Mouse (Mus musculus) thymus, adult 2 months (tissue): ENCODE results near the gene Ccdc174. TPM values are rescaled to one million over a fixed set of nuclear protein-coding genes. Genes with fewer than 3 reads are reported as not detected.

Experiments used
- DNase-seq: peaks from one replicate; pipeline ENCODE4 v3.0.0; 2021
- H3K27ac ChIP-seq: fragments of 200-500 bp; 2 replicates; pipeline ENCODE4 v1.5.1; 2012; ENCODE audit warnings: low read length, control low read depth; ENCODE audit not compliant: control insufficient read depth, insufficient read depth
- H3K27me3 ChIP-seq: fragments of 200-500 bp; 2 replicates; pipeline ENCODE4 v1.6.1; 2012; ENCODE audit warnings: mild to moderate bottlenecking, low read length, moderate library complexity, mixed read lengths; ENCODE audit not compliant: control insufficient read depth, insufficient read depth
- H3K36me3 ChIP-seq: fragments of 200-500 bp; 2 replicates; pipeline ENCODE4 v1.6.1; 2012; ENCODE audit warnings: mild to moderate bottlenecking, low read length, moderate library complexity; ENCODE audit not compliant: control insufficient read depth, insufficient read depth
- H3K4me1 ChIP-seq: fragments of 200-500 bp; replicated peaks from 2 replicates; pipeline ENCODE4 v1.6.1; 2012; ENCODE audit warnings: low read length; ENCODE audit not compliant: control insufficient read depth, insufficient read depth
- H3K4me3 ChIP-seq: fragments of 200-500 bp; 2 replicates; pipeline ENCODE4 v1.5.1; 2012; ENCODE audit warnings: mild to moderate bottlenecking, low read length, control low read depth, moderate library complexity; ENCODE audit not compliant: control insufficient read depth, insufficient read depth
- CTCF ChIP-seq: fragments of 200-500 bp; IDR thresholded peaks from 2 replicates; pipeline ENCODE4 v1.5.1; 2012; ENCODE audit warnings: mild to moderate bottlenecking, control low read depth, low read length, moderate library complexity, borderline replicate concordance; ENCODE audit not compliant: control insufficient read depth, poor library complexity, insufficient read depth; ENCODE audit errors: extremely low read depth
- POLR2A ChIP-seq: fragments of 200-500 bp; IDR thresholded peaks from 2 replicates; pipeline ENCODE4 v1.6.1; 2012; ENCODE audit warnings: mild to moderate bottlenecking, low read length, control low read depth, moderate library complexity; ENCODE audit not compliant: control insufficient read depth, poor library complexity, insufficient read depth; ENCODE audit errors: extremely low read depth
- WGBS: fragments of 180-500 bp; shearing (Covaris S2); methylation state at CpG from one replicate; pipeline ENCODE4 v1.1.7; 2018; 5-methylcytosine and 5-hydroxymethylcytosine counted together
- polyA plus RNA-seq: library from polyadenylated mRNA; depleted of rRNA; stranded (reverse); fragments of >200 nt; gene quantifications from 2 replicates; pipeline ENCODE4 v1.2.3, GENCODE M21; 2012; rRNA removed

Gene Ccdc174
- 7.2 and 7.8 TPM in 2 replicates for polyA plus RNA-seq

DNA sequence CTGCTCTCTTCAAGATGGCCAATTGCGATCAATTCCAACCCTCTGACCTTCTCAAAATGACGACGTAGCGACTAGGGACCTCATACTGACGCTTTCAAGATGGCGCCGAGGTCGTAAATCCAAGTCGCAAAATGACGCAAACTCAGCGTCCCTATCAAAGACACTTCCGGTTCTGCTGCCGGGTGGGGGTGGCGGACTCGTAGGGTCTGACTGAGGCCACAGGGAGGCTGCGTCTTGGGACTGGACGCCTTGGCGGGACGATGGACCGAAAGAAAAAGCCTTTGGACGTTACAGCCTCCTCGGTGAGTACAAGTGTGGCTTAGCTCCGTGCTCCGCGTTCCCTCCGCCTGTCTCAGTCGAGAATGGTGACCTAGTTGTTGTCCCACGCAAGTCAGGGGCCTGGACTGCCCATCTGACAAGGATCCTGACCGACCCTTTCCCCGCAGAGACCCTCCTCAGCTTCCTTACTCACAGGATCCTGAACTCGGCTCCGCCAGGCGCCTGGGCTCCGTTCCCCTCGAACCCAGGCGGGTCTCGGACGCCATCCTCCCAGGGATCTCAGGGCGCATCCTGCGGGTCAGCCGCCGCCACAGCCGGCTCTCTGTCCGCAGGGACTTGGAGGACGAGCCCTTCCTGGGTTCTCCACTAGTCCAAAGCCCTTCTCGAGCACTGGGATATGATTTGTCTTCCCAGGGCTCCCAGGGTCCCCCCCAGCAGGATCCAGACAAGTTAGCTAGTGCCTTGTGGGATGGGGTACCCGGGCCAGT is at the start of gene Ccdc174:
Gene Ccdc174, plus strand, starts transcription at position 169 of the 767 bp plus-strand sequence.
- Histone ChIP-seq H3K27me3 (no peaks in the 10 kb centered on the region), H3K36me3 (peaks cover 16% of the 10 kb centered on the region), H3K27ac (no peak within 1 kb of the TSS), H3K4me3 (peak within 1 kb of the TSS; percentile 85), H3K4me1 (no peaks in the 10 kb centered on the region)
- WGBS = under 1% methylated on average over 47 of the region's 47 CpGs
- TF ChIP-seq CTCF (peak; percentile 40; the same call in 1 of the 2 replicates), POLR2A (peak; percentile 58)
- peak; percentile 91 for DNase-seq

DNA sequence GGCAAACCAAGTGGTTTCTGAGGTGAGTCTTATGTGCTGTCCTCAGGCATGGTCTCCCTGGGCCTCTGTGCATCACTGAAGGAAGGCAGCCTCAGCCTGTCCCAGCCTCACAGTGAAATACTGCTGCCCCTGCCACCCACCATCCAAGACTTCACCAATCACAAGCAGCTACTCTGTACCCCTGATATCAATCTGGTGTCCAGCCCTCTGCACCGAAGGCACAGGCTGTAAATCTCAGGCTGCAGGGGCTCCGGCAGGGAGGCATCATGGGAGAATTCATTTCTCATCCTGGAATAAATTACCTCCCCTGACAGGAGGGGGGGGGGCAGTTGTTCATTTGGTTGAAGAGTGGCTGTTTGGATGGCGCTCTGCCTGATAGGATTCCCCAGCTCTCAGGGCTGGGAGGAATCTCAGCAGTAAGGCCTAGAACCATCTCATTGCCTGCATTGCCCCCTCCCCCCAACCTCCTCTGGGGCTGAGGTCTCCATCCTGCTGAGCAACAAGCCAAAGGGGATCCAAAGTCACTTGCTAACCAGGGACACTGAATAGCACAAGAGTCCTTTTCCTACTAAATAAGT is 44.9 kb upstream of the Ccdc174 start:
- Histone ChIP-seq H3K27ac (no peak overlapping the region), H3K4me1 (no peaks in the 10 kb centered on the region), H3K27me3 (no peaks in the 10 kb centered on the region; the same call in 1 of the 2 replicates), H3K4me3 (no peak overlapping the region), H3K36me3 (no peaks in the 10 kb centered on the region)
- TF ChIP-seq CTCF = no peak
- TF ChIP-seq POLR2A = no peak
- WGBS = 71% methylated on average over 3 of the region's 3 CpGs
- DNase-seq = no peak

DNA sequence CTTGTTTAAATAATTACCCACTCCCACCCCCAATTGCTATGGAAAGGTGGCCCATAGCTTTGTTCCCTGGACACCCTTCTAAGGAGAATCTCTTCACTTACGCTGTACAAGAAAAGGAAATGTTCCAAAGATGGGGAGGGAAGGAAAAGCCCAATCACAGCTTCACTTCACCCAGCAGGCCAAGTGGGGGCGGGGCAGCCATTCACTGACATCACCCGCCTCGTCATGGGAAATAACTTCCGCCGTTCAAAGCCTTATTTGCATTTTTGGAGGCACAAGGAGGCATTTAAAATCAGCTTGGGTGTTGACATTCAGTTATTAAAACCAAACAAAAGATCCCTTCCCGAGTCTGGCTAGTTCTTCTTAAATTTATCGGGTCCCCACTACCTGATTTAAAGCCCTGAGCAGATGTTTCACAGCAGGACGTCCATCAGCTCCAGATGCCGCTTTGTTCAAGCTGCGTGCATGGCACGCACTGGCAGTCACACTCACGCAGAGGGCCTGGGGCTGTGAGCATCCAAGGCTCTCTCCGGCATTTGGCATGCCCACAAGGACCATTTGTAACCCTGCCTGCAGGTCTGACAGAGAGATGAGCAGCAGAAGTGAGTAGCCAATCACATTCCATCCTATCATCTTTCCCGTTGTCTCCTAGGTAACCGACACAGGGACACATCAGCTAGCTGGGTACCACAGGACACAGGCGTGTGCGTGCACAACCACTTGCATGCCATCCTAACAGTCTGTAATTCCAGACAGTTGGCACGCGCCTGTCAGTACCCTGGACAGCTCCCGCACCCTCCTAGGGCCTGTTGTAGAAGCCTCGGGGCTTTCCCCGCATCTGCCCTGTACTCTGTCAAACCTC is 38.6 kb upstream of the Ccdc174 start:
- peak; percentile 30 for DNase-seq
- H3K36me3 ChIP-seq = no peaks in the 10 kb centered on the region
- 21% methylated on average over 23 of the region's 23 CpGs for WGBS
- H3K27ac ChIP-seq = no peak overlapping the region
- no peaks in the 10 kb centered on the region for H3K4me1 ChIP-seq
- no peak overlapping the region for H3K4me3 ChIP-seq
- peaks cover 4% of the 10 kb centered on the region; the same call in 1 of the 2 replicates for H3K27me3 ChIP-seq
- TF ChIP-seq CTCF = no peak
- TF ChIP-seq POLR2A = no peak

DNA sequence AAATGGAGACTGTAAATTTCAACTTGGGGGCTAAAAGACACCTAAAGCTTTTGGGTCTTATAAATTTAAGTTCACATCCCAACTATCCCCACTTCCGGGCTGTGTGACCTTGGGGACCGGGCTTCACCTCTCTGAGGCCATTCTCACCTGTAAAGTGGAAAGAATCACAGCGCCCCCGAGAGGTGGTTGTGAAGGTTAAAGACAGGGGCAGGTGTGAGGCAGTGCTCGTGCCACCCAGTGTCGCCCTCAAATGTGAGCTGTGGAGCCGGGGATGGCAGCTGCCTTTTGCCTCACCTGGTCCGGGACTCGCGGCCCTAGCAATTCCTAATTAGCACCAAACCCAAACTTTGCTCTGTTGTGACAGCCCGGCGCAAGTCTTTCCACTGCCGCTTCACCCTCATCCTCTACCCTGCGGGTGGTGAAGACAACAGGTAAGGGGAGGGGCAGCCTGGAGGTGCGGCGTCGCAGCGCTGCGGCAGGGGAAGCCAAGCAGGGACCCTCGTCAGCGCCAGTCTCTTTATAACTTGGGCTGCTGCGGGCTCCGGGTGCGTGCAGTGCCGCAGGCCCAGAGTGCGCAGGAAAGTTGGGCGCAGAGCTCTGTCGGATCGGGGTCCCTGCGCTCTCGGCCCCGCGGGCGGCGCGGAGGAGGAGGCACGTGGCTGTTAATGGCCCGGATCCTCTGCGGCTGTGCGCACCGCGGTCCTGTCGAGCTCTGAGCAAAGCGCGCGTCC is 34.8 kb upstream of the Ccdc174 start:
- Histone ChIP-seq H3K4me3 (no peak overlapping the region), H3K36me3 (no peaks in the 10 kb centered on the region), H3K27me3 (peaks cover 4% of the 10 kb centered on the region; the same call in 1 of the 2 replicates), H3K27ac (no peak overlapping the region), H3K4me1 (no peaks in the 10 kb centered on the region)
- WGBS = 6% methylated on average over 46 of the region's 46 CpGs
- DNase-seq = no peak
- no peak for TF ChIP-seq CTCF
- no peak for TF ChIP-seq POLR2A

DNA sequence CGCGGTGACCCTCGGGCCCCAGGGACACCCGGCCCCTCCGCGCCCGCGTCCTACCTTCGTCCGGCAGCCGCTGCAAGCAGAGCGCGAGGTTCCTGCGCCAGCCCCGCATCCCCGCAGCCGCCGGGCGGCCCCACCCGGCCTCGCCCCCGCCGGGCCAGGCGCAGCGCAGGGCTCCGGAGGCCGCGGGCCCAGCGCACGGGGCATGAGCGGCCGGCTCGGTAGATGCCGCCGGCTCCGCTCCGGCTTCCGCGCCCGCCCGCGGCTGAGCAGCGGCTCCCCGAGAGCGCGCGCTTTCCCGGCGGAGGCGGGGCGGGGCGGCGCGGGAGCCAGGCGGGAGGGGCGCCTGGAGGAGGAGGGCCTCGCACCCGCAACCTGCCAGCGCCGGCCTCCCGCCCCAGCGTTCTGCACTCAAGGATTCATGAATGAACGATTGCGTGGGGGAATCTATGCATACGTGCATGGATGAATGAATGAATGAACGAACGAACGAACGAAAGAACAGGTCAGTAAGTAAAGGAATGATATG is 34.2 kb upstream of the Ccdc174 start:
- 8% methylated on average over 69 of the region's 69 CpGs for WGBS
- Histone ChIP-seq H3K27ac (no peak overlapping the region), H3K4me3 (no peak overlapping the region), H3K4me1 (no peaks in the 10 kb centered on the region), H3K36me3 (no peaks in the 10 kb centered on the region), H3K27me3 (peaks cover 4% of the 10 kb centered on the region; the same call in 1 of the 2 replicates)
- TF ChIP-seq POLR2A = no peak
- no peak for TF ChIP-seq CTCF
- DNase-seq = no peak

DNA sequence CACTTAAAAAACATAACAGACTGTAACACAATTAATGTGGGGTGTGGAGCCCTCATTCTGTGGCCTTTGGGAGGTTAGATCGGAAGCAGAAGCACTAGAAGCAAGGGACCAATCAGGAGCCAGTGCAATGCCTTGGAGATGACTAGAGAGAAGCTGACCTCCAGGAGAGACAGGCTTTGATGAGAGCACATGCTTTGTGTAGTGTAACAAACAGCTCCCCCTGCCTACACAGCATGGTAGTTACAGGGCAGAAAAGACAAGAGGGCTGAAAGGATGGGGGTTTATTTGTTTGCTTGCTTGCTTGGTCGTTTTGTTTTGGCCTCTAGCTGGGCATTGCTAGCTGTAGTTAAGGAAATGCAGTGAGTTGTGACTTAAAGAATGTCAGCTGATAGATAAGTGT is 25.3 kb upstream of the Ccdc174 start:
- no peak overlapping the region for H3K4me3 ChIP-seq
- H3K27ac ChIP-seq = no peak overlapping the region
- no peaks in the 10 kb centered on the region for H3K4me1 ChIP-seq
- TF ChIP-seq CTCF (no peak), POLR2A (no peak)
- no peaks in the 10 kb centered on the region for H3K27me3 ChIP-seq
- 8% methylated on average over 2 of the region's 2 CpGs for WGBS
- DNase-seq = peak; percentile 44
- H3K36me3 ChIP-seq = no peaks in the 10 kb centered on the region
